ENCODE assay signal across 23 mouse cellular contexts in genomic region chr15:26693075-26693474, GRCm38 (mm10).
DNase-seq lines count a peak whose midpoint lies in the region; ATAC-seq and TF ChIP-seq lines count a peak whose summit lies in the region.
"Had no signal": no experiment of that assay in that cellular context is flagged by ENCODE, and none has a peak within 500 bp of the region (broad histone marks: within the 10 kb centered on the region; RNA-seq: fewer than 3 reads in every experiment).

No protein-coding gene starts in this region.

- no peak for DNase-seq in hindbrain, embryonic 14.5 days (ENCODE audit: low spot score)
- no peak for DNase-seq in hindbrain, embryonic 11.5 days (ENCODE audit: low spot score)
- DNase-seq in lung, embryonic 14.5 days: peak; percentile 20
- no peak for DNase-seq in lung, adult 2 months
- peak; percentile 20 for DNase-seq in hindbrain, postnatal 0 days (ENCODE audit: low spot score)
- DNase-seq in right cerebral cortex, postnatal 14 days: no peak
- DNase-seq in gastrocnemius, postnatal 4 days (ENCODE audit: low spot score in 2 of 2): no peak
- DNase-seq: adrenal gland, adult 2 months; adrenal gland, postnatal 10 days; adrenal gland, postnatal 25 days; cerebellum, adult 11-12 months; cerebellum, adult 2 months; cerebellum, adult 9-10 months; cerebellum, postnatal 10 days; cerebellum, postnatal 25 days had no signal

- H3K9me3 ChIP-seq in hindbrain, embryonic 14.5 days (ENCODE audit: control insufficient read depth, low read length): no peaks in the 10 kb centered on the region
- no peaks in the 10 kb centered on the region for H3K9me3 ChIP-seq in hindbrain, embryonic 11.5 days (ENCODE audit: control insufficient read depth, low read length)
- no peaks in the 10 kb centered on the region for H3K9me3 ChIP-seq in lung, embryonic 14.5 days (ENCODE audit: low read depth, low read length)
- H3K9me3 ChIP-seq in hindbrain, postnatal 0 days (ENCODE audit: low read length): no peaks in the 10 kb centered on the region
- H3K9me3 ChIP-seq: embryonic facial prominence, embryonic 10.5 days; embryonic facial prominence, embryonic 12.5 days; forebrain, embryonic 10.5 days; forebrain, embryonic 12.5 days had no signal

- WGBS in hindbrain, embryonic 14.5 days: 48% methylated on average over 3 of the region's 3 CpGs
- WGBS in hindbrain, embryonic 11.5 days: 66% methylated on average over 3 of the region's 3 CpGs
- WGBS in lung, embryonic 14.5 days: 44% methylated on average over 3 of the region's 3 CpGs
- 51% methylated on average over 3 of the region's 3 CpGs for WGBS in lung, adult 2 months
- 31% methylated on average over 3 of the region's 3 CpGs for WGBS in hindbrain, postnatal 0 days

- H3K27me3 ChIP-seq in hindbrain, embryonic 14.5 days (ENCODE audit: control insufficient read depth, insufficient read depth, low read length): no peaks in the 10 kb centered on the region
- H3K27me3 ChIP-seq in hindbrain, embryonic 11.5 days (ENCODE audit: control insufficient read depth, insufficient read depth, low read length): no peaks in the 10 kb centered on the region
- no peaks in the 10 kb centered on the region for H3K27me3 ChIP-seq in lung, embryonic 14.5 days (ENCODE audit: insufficient read depth, low read length)
- no peaks in the 10 kb centered on the region for H3K27me3 ChIP-seq in hindbrain, postnatal 0 days (ENCODE audit: insufficient read depth, low read length)
- H3K27me3 ChIP-seq: embryonic facial prominence, embryonic 12.5 days; forebrain, embryonic 12.5 days had no signal

- no peak for TF ChIP-seq POLR2A in lung, adult 2 months (IDR thresholded peaks at IDR 0.05; ENCODE audit: borderline replicate concordance, extremely low read depth, low read depth, low read length)
- no peak for TF ChIP-seq POLR2A in embryonic fibroblast, embryonic 13.5 days (IDR thresholded peaks at IDR 0.05; ENCODE audit: low read depth, low read length)

- TF ChIP-seq CTCF in lung, embryonic 14.5 days (IDR thresholded peaks at IDR 0.05; ENCODE audit: low read depth): no peak
- no peak for TF ChIP-seq CTCF in lung, adult 2 months (IDR thresholded peaks at IDR 0.05; ENCODE audit: insufficient read depth, low read length)
- TF ChIP-seq CTCF in embryonic fibroblast, embryonic 13.5 days (IDR thresholded peaks at IDR 0.05; ENCODE audit: borderline replicate concordance, insufficient read depth, low read length): no peak
- TF ChIP-seq CTCF in hindbrain, postnatal 0 days (IDR thresholded peaks at IDR 0.05; ENCODE audit: low read depth): no peak

- peak overlapping the region; percentile 32; the same call in 1 of the 2 replicates for H3K27ac ChIP-seq in hindbrain, embryonic 14.5 days
- no peak overlapping the region for H3K27ac ChIP-seq in hindbrain, embryonic 11.5 days (ENCODE audit: low read depth, low read length)
- H3K27ac ChIP-seq in lung, embryonic 14.5 days (ENCODE audit: low read depth): no peak overlapping the region
- peak overlapping the region; percentile 43 for H3K27ac ChIP-seq in embryonic fibroblast, embryonic 13.5 days (ENCODE audit: insufficient read depth, low read length)
- H3K27ac ChIP-seq in hindbrain, postnatal 0 days: no peak overlapping the region
- H3K27ac ChIP-seq: embryonic facial prominence, embryonic 10.5 days; embryonic facial prominence, embryonic 12.5 days; forebrain, embryonic 10.5 days; forebrain, embryonic 12.5 days had no signal

- H3K4me2 ChIP-seq in hindbrain, embryonic 14.5 days (replicated peaks): no peak overlapping the region
- no peak overlapping the region for H3K4me2 ChIP-seq in hindbrain, embryonic 11.5 days (replicated peaks; ENCODE audit: low read depth, low read length)
- H3K4me2 ChIP-seq in lung, embryonic 14.5 days: no peak overlapping the region
- no peak overlapping the region for H3K4me2 ChIP-seq in hindbrain, postnatal 0 days (ENCODE audit: low read depth, low read length)
- H3K4me2 ChIP-seq: embryonic facial prominence, embryonic 12.5 days; forebrain, embryonic 12.5 days had no signal

- no peaks in the 10 kb centered on the region for H3K36me3 ChIP-seq in hindbrain, embryonic 14.5 days (replicated peaks; ENCODE audit: control insufficient read depth, insufficient read depth)
- H3K36me3 ChIP-seq in hindbrain, embryonic 11.5 days (ENCODE audit: control insufficient read depth, insufficient read depth, low read length): no peaks in the 10 kb centered on the region
- no peaks in the 10 kb centered on the region for H3K36me3 ChIP-seq in lung, embryonic 14.5 days (ENCODE audit: insufficient read depth)
- H3K36me3 ChIP-seq in hindbrain, postnatal 0 days (ENCODE audit: insufficient read depth, low read length): no peaks in the 10 kb centered on the region
- H3K36me3 ChIP-seq: embryonic facial prominence, embryonic 10.5 days; embryonic facial prominence, embryonic 12.5 days; forebrain, embryonic 10.5 days; forebrain, embryonic 12.5 days had no signal

- H3K4me3 ChIP-seq in hindbrain, embryonic 14.5 days (replicated peaks; ENCODE audit: low read length): no peak overlapping the region
- H3K4me3 ChIP-seq in hindbrain, embryonic 11.5 days (ENCODE audit: low read depth, low read length): no peak overlapping the region
- no peak overlapping the region for H3K4me3 ChIP-seq in lung, embryonic 14.5 days (ENCODE audit: low read depth, low read length)
- no peak overlapping the region for H3K4me3 ChIP-seq in lung, adult 2 months (replicated peaks; ENCODE audit: extremely low read depth, low read depth, low read length)
- H3K4me3 ChIP-seq in embryonic fibroblast, embryonic 13.5 days (ENCODE audit: insufficient read depth, low read length): no peak overlapping the region
- H3K4me3 ChIP-seq in hindbrain, postnatal 0 days (ENCODE audit: low read length): no peak overlapping the region
- H3K4me3 ChIP-seq: embryonic facial prominence, embryonic 10.5 days; embryonic facial prominence, embryonic 12.5 days; erythroblast, embryonic 14.5 days; forebrain, embryonic 10.5 days; forebrain, embryonic 12.5 days had no signal

- peaks cover 16% of the 10 kb centered on the region for H3K4me1 ChIP-seq in hindbrain, embryonic 14.5 days (replicated peaks; ENCODE audit: control insufficient read depth, insufficient read depth, low read length)
- no peaks in the 10 kb centered on the region for H3K4me1 ChIP-seq in hindbrain, embryonic 11.5 days (replicated peaks; ENCODE audit: control insufficient read depth, insufficient read depth, low read length)
- no peaks in the 10 kb centered on the region for H3K4me1 ChIP-seq in lung, embryonic 14.5 days (ENCODE audit: insufficient read depth)
- no peaks in the 10 kb centered on the region for H3K4me1 ChIP-seq in lung, adult 2 months (ENCODE audit: control insufficient read depth, insufficient read depth, low read length)
- no peaks in the 10 kb centered on the region for H3K4me1 ChIP-seq in embryonic fibroblast, embryonic 13.5 days (ENCODE audit: control insufficient read depth, insufficient read depth, low read length)
- no peaks in the 10 kb centered on the region for H3K4me1 ChIP-seq in hindbrain, postnatal 0 days (ENCODE audit: insufficient read depth, low read length)
- H3K4me1 ChIP-seq: embryonic facial prominence, embryonic 10.5 days had no signal

- no peak overlapping the region for H3K9ac ChIP-seq in hindbrain, embryonic 14.5 days
- no peak overlapping the region for H3K9ac ChIP-seq in hindbrain, embryonic 11.5 days (ENCODE audit: low read depth, low read length)
- no peak overlapping the region for H3K9ac ChIP-seq in lung, embryonic 14.5 days
- no peak overlapping the region for H3K9ac ChIP-seq in hindbrain, postnatal 0 days (replicated peaks; ENCODE audit: low read length)
- H3K9ac ChIP-seq: embryonic facial prominence, embryonic 12.5 days; forebrain, embryonic 12.5 days had no signal

- no peak for ATAC-seq in hindbrain, embryonic 14.5 days (ENCODE audit: low FRiP score)
- no peak for ATAC-seq in hindbrain, embryonic 11.5 days (ENCODE audit: low FRiP score)
- no peak for ATAC-seq in lung, embryonic 14.5 days (ENCODE audit: insufficient read depth)
- ATAC-seq in hindbrain, postnatal 0 days: no peak
- ATAC-seq: forebrain, embryonic 14.5 days; forebrain, embryonic 16.5 days had no signal

Comparison
In these comparisons a context has a peak if more than half of its experiments do, and no peak if none do; other contexts are left out.
1. DNase-seq: peak in lung, embryonic 14.5 days (single experiment) and hindbrain, postnatal 0 days (single experiment); none in hindbrain, embryonic 14.5 days (single experiment), hindbrain, embryonic 11.5 days (single experiment), lung, adult 2 months (single experiment), right cerebral cortex, postnatal 14 days (single experiment) and gastrocnemius, postnatal 4 days (0 of 2).
2. H3K27ac ChIP-seq: peak in hindbrain, embryonic 14.5 days (single experiment) and embryonic fibroblast, embryonic 13.5 days (single experiment); none in hindbrain, embryonic 11.5 days (single experiment), lung, embryonic 14.5 days (single experiment) and hindbrain, postnatal 0 days (single experiment).